Mouse (Mus musculus) common myeloid progenitor, adult 5-6 weeks (primary cell): ENCODE data around the gene Ipp. TPM values are rescaled to one million over a fixed set of nuclear protein-coding genes. Genes with fewer than 3 reads are reported as not detected.

Experiments
- ATAC-seq: replicated peaks from 2 replicates; pipeline ENCODE4 v1.8.0; 2016; ENCODE audit warnings: low read depth, mild to moderate bottlenecking, moderate TSS enrichment, inconsistent platforms; ENCODE audit not compliant: poor library complexity, severe bottlenecking
- total RNA-seq: library from RNA; stranded (forward); fragments of 200-1000, 187-1606 nt; gene quantifications from 2 replicates; pipeline ENCODE4 v1.2.3, GENCODE M21; 2017

The Ipp gene
- 18.3 and 23.0 TPM in 2 replicates for total RNA-seq

- ATAC-seq: peak; percentile 95
Measured at GRCm38 (mm10) chr4:116507425-116508218, at the start of gene Ipp. Gene Ipp, plus strand, starts transcription at chr4:116507549.

- no peak for ATAC-seq
Measured at GRCm38 (mm10) chr4:116461943-116462342, 45.4 kb upstream of the Ipp start.

GRCm38 (mm10) chr4:116463231-116464125, 43.9 kb upstream of the Ipp start:
- peak; percentile 19 for ATAC-seq

DNA sequence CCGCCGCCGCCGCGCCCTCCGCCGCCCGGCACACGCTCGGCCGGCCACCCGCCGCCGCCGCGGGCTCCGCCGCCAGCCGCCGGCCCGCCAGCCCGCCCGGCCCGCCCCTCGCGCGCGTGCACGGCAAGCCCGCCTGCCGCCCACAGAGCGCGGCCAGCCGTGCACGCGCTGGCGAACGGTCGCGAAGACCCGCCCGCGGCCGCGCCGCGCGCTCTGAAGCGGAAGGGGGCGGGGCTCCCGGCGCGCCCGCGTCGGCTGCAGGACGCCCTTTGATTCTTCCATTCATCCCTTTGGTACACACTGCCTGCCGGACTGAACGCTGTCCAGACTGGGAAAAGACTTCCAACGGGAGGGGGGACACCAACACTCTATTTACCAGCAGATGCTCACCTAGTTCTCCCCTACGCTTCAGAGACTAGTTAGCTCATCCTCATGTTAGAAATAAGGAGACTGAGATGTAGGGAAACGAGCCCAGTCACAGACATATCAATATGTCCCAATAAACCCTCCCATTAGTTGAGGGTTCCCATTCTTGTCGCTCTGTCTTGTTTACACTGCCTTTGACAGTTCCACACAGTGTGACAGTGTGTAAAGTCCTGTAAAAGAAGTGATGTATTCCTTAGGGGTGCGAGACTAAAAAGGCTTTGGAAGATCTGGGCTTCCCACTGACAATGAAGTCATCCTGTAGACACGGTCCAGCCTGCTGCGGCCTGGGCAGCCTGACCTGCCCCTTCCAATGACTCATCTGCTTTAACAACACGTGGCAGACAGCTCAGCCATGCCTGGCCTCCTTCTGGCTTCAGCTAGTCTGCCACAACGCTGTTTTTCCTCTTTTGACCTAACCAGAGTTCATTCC, 43.0 kb upstream of the Ipp start, which contains the start of gene Mast2:
Gene Mast2 (minus strand): TSS at position 58 of the 856 bp plus-strand sequence.
- ATAC-seq: peak; percentile 73

DNA sequence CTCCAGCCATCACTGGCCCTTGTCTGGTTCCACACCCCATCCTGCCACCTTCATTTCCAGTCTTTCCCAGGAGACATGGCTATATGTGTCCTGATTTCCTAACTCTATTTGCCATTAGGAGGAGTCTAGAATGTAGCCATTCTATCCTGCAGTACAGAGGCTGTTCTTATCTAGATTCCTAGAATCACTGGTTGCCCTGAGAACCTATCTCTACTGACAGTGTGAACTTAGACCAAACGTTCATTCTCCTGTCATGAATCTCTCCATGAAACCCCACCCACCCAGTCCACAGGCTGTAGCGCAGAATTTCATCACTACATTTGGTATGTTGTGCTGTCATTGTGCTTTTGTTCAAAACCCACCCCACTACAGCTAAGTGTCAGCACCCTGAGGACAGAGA, 26.0 kb upstream of the Ipp start:
- ATAC-seq: no peak

DNA sequence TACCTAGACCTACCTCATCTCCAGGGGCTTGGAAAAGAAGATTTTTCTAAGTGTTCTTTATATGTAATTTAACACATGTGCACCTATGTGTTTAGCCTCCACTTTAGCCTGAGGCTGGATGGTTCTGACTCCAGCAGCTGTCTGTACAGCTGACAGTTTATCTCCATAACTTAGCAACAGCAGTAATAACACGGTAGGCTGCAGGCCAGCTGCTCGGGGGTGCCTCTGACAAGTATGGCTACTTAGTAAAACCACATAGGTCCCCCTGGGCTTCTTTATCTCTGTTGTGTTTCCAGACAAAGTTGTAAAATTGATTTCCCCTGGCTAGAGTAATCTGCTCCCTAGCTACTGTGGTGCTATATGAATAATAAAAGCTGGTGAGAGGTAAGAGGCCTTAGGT, 23.9 kb upstream of the Ipp start:
- ATAC-seq: peak; percentile 45; the same call in 1 of the 2 replicates

DNA sequence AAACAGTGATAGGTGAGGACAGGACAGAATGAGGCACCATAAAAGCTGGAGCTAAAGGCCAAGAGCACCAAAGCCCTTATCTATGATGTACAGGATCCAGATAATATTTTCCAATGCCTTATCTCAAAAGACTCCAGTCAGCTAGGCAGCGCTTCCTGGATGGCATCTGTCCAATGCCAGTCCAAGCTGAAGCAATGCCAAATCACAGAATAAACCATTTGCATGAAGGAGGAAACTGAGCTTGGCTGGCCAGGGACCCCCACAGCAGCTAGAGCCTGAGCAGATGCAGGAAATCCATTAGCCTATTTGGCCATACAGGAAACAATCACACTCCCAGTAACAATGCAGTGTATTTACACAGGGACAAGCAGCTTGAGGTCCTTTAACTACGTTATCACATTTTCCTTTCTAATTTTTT, 16.2 kb upstream of the Ipp start:
- peak; percentile 90 for ATAC-seq

DNA sequence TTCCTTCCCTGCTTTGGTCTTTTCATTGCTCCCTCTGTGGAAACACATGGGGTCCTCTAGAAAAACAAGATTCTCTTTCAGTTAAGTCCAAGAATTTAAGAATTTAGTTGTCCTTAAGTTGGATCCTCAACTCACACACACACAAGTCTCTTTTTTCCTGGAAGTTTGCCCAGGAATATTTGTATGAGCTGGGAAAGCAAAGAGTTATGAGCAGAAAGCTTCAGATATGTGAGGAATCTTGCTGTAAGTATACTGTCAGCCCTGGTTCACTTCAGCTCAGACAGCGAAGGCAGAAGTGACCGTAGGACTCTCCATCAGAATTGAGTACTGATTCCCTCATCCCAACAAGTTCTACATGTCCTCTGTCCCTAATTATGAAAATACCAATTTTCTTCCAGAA, 15.5 kb upstream of the Ipp start:
- no peak for ATAC-seq

DNA sequence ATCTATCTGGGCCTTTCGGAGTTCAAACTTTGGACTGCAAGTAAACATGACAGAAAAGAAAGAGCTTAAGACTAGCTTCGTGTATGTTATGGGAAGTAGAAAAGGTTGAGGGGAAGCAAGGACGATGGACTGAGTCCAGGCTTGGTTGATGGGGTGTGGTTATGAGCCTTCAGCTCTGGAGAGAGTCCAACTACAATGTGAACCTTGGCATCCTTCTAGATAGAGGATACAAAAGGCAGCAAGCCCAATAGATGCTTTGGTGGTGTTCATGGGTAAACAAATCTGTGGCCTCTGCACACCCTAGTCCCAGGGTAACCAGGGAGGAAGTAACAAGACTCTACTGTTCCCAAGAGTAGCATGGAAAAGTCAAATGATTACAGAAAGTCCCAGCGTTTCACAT, 14.9 kb upstream of the Ipp start:
- no peak for ATAC-seq

GRCm38 (mm10) chr4:116493646-116494045, 13.7 kb upstream of the Ipp start:
- no peak for ATAC-seq

DNA sequence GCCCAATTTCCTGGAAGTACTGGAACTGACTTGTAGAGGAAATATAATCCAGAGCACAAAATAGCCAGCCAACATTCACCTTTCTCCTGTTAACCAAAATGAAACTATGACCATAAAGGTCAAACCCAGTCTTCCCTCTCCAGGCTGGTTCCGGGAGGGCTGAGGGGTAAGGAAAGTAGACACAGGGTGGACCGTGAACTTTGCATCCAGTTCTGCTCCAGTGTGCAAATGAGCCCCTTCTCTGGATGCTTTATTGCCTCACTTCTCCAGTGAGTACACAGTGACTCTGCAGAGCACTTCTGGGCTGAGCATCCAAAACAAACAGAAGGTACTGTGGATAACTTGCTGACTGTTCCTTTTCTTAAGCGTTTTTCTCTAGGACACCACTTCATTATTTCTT, 7.4 kb upstream of the Ipp start:
- no peak for ATAC-seq

GRCm38 (mm10) chr4:116506886-116507424, 394 bp upstream of the Ipp start:
- no peak for ATAC-seq

DNA sequence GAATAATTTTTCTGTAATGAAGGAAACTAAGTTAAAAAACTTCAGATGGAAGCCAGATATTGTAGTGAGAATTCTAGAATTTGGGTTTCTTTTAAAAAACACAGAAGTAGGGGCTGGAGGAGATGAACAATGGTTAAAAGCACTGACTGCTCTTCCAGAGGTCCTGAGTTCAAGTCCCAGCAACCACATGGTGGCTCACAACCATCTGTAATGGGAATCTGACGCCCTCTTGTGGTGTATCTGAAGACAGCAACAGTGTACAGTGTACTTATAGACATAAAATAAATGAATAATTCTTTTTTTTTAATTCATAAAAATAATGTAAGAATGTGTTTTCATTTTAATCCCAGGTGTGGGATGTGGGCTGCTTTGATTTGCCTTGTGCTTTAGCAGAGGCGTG, 23.8 kb downstream of the Ipp start:
- ATAC-seq: no peak

GRCm38 (mm10) chr4:116536351-116536750, 29.0 kb downstream of the Ipp start:
- no peak for ATAC-seq

DNA sequence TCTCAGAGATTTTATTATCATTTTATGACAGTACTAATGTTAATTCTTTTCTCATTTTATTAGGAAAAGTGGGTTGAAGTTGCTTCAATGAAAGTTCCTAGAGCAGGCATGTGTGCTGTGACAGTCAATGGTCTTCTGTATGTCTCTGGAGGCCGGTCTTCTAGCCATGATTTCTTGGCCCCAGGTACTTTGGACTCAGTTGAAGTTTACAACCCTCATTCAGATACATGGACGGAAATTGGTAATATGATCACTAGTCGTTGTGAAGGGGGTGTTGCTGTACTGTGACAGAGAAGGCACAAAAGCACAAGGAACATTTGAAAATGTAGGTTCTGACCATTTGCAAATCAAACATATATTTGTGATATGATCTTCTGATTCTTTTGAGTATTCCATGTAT, 30.4 kb downstream of the Ipp start:
- ATAC-seq: no peak

DNA sequence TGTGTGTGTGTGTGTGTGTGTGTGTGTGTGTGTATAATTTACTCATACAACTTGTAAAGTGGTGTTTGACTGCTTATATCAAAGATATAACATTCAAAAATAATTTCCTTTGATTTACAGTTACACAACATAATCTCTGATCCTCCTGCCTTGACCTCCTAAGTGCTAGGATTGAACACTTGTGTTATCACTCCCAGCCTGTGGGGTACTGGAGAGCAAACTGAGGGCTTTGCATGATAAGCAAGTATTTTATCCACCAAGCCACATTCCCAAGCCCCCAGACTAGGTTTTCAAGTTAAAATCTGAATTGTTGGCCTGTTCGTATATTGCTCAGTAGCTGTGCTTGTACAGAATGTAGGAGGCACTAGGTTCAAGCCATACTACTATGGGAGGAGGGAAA, 43.1 kb downstream of the Ipp start:
- ATAC-seq: no peak

GRCm38 (mm10) chr4:116553035-116553434, 45.7 kb downstream of the Ipp start:
- ATAC-seq: no peak

- ATAC-seq: peak; percentile 41
Measured at GRCm38 (mm10) chr4:116555413-116556300, 48.3 kb downstream of the Ipp start, which contains the start of gene Tmem69. Gene Tmem69, minus strand, starts transcription at chr4:116555936.
